Mouse (Mus musculus): ENCODE data around the gene Kank1.
A peak's percentile ranks its signal among the peaks of the same experiment; 100 is the strongest.

The Kank1 gene

DNA sequence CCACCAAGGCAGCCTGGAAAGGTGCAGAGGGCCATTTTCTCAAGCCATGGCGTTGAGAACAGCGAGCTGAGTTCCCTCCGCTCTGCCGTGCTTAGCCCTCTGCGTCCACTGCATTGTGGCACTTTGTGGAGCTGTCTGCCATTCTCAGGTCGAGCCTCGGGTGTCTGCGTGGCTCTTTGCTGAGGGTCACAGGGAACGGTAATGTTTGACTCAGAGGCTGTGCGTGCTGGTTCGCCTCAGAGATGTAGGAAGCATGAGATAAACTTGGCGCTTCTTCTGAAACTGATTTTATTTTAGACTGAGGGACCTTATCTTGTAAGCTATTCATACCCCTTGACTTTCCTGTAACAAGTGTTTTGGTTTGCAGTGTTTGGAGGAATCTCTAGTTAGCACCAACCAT is 72.0 kb downstream of the Kank1 start:
- DNase-seq (ENCODE audit: extremely low spot score, low spot score): no peak

DNA sequence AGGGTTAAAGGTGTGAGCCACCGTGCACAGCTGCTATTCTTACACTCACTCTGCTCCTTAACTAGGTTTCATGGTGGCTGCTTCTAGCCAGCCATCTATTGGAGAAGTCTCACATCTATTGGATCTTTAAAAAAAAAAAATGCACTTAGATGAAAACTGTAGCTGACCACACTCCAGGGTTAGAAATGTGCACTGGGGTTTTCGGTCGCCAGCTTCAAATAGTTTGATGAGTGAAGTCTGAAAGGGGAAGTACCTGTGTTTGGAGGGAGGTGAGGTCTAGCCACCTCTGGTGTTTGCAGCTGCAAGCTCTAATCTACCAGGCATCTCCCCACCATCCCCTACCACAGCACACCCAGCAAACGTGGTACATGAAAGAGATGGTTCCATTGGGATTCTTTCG is 74.2 kb downstream of the Kank1 start:
- no peak for DNase-seq (ENCODE audit: extremely low spot score, low spot score)

DNA sequence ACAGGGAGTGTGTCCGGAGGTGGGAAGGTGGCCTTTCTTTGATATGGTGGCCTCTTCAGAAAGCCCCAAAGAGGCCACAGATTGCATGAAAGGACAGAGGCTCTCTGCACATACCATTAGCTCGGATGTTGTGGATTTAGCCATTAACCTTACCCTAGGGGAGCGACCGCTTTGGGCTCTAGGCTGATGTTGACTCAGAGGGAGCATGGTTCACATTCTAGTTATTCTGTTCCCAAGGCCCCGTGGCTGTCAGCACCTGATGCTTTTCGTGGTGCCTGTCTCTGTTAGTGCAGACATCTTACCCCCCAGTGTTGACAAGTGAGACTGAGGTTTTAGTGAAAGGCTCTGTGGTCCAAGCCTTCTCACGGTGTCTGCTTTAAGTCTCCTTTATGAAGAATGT is 74.9 kb downstream of the Kank1 start:
- DNase-seq (ENCODE audit: extremely low spot score, low spot score): no peak

DNA sequence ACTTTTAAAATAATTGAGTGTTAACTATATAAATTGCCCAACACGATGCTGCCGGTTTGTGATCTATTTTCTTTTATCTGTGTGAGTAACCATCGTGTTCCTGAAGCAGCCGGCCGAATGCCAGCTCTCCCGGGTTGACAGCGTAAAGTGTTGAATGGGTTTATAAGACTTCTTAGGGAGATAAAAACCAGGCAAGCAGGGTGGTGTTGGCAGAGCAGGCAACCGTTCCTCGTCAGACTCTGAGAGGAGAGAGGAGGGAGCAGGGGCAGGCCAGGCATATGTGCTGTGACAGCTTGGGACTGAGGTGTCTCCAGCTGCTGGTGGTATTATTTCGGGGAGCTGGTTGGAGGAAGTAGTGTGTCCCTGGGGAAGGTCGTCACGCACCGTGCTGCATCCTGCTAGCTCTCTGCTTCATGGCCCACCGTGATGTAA is 78.7 kb downstream of the Kank1 start:
- DNase-seq (ENCODE audit: extremely low spot score, low spot score): no peak

DNA sequence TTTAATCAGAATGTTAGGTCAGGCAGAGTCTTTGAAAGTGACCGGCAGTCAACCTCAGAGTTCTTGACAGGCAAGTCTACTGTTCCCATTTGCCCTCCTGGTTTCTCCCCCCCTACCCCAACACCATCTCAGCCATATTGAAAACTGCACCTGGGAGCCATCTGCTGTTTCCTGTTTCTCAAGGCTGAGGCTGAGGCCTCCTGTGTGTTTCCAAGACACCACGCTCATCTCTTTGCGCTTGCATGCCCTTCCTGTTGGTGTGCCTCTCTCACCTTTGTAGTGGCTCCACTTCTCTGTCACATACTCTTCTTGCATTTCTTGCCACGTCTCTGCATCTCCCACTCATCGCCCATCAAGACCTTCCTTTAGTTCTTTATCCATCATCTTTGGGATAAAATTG is 79.2 kb downstream of the Kank1 start:
- no peak for DNase-seq (ENCODE audit: extremely low spot score, low spot score)

DNA sequence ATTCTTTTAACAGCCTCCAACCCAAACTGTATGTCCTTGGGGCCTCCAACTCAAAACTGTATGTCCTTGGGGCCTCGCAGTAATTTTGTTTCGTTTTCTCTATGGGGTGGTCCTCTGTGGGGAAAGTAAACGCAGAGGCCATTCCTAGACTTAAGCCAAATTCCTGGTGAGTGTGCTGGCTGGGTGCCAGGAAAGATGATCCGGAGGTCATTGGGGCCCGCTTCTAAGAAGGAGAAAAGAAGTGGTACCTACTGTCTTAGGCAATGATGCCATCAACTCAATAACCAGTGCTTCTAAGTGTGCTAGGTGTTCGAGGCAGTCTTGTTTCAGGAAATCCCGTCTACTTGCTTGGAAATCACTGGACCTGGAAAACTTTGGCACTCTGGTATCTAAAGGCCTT is 87.5 kb downstream of the Kank1 start:
- DNase-seq (ENCODE audit: extremely low spot score, low spot score): no peak

DNA sequence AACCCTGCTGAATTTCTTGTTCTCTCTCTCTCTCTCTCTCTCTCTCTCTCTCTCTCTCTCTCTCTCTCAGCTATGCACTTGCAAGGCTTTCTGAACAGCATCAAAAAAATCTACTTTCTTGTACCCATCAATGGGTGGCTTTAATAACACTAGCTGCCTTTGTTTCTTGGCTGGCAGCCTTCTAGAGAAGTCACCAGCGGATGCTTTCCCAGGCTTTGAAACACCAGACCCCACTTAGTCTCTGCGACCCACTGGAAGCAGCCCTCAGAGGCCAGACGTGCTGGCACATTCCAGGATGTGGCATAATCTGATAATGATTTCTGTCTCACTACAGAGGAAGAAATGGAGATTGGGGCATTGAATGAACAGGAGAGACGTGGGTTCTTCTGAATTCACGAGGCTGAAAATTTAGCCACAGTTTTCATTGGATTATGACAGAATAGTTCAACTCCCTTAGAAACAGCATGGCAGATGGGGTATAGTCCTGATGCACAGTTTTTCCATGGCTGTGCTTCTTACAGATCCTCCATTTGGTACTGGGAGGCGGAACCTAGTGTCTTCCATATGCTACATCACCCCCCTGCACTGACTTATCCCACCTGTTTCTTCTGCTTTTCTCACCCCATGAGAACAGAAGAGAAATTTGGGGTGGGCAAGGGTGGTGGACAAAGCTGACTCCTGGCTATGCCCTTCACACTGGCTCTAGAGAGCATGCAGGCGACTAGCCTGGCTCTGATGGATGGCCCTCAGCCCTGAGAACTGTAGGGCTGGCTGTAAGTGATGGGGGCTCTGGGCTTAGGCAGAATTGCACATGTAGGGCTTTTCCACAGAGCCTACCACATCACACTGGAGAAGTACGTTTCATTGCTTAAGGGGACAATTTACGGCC is 88.6 kb downstream of the Kank1 start:
- DNase-seq (ENCODE audit: extremely low spot score, low spot score): no peak

DNA sequence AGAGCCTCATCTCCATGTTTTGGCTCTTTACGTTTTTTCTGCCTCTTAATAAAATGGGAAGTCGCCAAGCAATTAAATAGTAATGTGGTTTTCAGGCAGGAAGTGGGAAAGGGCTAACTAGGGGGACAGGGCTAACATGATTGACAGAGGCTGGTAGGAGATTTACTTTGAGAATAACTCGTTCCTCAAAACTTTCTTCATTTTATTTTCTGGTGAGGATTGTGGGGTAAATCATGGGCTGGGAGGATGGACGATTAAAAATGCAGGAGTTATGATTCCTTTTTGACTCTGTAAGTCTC is 89.2 kb downstream of the Kank1 start:
- DNase-seq (ENCODE audit: extremely low spot score, low spot score): no peak

DNA sequence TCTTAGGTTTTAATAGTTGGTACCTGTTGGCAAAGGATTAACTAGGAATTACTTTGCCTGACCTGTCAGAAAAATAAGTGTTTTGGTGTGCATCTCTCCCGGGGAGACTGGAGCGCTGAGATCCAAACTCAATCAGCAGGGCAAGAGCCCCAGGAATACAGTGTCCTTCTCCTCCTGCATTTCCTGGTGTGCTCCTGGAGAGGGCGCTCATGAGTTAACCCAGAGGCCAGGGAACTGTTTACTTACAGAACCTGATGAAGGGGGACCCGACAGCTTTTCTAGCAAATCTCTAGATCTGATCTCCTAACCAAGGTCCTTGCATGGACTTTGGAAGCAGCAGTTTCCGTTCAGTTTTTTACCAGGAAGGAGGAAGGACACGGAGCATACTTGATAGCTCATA is 90.9 kb downstream of the Kank1 start:
- no peak for DNase-seq (ENCODE audit: extremely low spot score, low spot score)

DNA sequence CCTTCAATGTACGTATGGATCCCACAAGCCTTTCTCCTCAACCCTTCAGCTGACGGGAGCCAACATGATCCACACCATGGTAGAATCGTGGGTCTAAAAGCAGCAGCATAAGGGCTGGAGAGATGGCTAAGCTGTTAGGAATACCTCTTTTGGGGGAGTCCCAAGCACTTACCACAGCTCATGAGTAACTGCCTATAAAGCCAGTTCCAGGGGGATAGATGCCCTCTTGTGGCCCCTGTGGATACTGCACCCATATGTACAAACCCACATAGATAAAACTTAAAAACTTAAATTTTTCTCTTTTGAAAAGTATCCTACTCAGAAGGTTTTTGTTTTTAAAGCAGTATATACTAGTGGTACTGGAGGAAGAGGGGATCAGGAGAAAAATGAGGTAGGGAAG is 97.6 kb downstream of the Kank1 start:
- peak; percentile 49 for DNase-seq (ENCODE audit: extremely low spot score, low spot score)

DNA sequence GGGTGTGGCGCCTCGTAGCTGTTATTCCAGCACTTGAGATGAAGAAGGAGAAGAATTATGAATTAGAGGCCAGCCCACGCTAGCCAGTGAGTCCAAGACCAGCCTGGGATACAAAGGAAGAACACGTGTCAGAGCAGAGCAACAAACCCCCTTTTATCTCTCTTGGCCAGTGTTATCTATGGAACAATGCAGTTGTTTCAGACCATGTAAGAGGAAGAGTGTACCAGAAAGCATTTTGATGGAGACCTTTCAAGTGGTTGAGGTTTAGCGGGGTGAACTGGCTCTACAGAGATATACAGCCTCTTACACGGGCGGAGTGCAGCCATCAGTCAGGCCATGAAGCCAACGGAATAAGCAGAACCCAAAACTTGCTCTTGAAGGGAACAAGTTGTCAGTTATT is 100.0 kb downstream of the Kank1 start:
- DNase-seq (ENCODE audit: extremely low spot score, low spot score): no peak

DNA sequence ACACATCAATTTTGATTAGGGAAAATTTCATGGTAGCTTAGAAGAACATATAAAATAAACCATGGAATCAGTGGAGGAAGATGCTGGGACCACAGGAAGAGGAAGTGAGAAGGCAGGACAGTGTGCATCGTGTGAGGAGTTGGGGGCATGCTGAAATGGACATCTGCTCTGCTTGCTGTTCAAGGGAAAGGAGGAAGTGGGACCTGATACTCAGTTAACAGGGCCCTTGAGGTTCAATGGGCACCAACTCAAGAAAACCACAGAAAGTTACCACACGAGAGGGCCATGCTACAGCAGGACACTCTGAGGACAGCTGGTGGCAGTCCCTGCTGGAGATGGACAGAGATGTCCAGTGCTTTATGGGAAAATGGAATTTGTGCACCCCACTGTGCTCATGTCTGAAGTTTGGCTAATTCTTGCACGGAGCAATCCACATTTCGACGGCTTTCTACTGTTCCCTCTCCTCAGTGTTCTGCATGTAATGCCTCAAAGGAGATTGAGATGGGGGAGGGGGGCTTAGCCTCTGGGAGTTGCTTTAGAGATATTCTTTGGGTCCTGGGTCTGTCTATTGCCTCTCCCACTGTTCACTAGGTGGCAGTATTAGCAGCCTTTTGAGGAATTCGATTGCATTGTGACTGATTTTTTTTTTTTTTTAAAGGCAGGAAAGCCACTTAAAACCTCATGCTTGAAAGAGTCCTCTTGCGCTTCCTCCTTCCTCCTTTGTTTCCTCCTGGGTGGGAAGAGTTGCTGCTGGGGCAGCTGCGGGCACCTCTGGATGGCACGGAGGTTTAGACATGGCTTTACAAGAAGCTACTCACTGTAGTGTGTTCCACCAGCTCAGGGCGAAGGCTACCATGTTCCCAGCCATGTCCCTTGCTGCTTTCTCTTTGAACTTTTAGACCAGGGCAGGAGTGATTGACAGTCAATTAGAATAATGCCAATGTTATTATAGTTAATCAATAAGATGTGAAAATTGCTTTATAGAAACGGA is 104.2 kb downstream of the Kank1 start:
- DNase-seq (ENCODE audit: extremely low spot score, low spot score): peak; percentile 31

DNA sequence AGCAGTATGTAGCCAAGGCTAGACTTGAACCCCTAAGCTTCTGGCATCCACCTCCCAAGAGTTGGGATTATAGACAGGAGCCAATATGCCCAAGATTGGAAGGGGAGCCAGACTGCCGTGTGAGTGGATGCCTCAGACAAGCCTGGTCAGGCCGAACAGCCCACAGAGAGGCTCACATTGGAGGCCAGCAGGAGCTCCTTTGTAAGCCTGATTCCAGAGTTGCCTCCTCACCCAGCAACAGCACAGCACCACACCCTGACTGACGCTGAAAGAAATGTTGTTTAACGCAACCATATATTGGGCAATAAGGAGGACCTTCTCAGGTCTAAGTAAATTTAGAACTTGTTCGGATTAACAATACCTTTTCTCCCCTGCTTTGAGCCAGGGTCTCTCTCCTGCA is 105.3 kb downstream of the Kank1 start:
- no peak for DNase-seq (ENCODE audit: extremely low spot score, low spot score)

DNA sequence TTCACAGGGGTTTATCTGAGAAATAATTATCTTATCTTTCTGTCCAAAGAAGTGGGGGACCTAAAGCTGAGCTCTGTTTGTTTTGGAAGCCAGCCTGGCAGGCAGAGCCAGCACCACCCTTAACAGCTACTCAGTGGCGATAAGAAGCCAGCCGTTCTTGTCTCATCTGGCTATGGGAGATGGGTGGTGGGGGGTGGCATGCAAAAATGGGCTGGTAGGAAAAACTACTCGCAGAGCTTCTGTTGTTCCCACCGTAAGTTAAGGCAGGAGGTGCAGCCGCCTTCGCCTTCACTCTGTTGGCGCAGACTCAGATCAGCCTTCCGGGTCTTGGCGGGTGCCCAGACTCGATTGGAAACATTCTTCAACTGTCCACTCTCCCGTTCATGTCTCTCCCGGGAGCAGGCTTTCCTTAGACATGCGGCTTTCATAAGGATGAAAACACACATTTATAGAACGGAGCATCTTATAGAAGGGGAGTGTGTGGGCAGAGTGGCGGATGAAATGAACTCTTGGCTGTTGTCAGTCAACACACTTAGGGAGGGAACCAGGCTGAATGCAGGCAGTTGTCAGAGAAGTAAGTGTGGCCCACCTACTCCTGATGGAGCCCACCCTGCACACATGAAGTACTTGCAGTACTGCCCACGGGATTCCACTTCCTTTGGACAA is 107.0 kb downstream of the Kank1 start:
- DNase-seq (ENCODE audit: extremely low spot score, low spot score): no peak

DNA sequence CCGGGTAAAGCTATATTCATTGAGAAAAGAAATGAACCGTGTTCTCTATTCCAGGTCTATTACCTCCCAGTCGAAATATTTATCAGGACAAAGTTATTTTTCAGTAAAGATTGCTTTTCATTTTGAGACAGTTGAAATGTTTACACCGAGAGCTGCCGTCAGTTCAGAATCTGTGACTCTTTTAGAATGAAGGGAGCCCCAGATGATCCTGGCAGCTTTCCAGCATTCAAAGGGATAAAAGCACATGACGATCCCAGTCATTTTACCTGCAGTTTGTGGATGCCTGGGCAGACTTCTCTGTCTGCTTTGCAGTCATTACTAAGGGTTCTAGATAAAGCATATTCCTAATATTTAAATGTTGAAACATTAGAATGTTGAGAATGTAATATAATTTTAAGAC is 107.6 kb downstream of the Kank1 start:
- no peak for DNase-seq (ENCODE audit: extremely low spot score, low spot score)

DNA sequence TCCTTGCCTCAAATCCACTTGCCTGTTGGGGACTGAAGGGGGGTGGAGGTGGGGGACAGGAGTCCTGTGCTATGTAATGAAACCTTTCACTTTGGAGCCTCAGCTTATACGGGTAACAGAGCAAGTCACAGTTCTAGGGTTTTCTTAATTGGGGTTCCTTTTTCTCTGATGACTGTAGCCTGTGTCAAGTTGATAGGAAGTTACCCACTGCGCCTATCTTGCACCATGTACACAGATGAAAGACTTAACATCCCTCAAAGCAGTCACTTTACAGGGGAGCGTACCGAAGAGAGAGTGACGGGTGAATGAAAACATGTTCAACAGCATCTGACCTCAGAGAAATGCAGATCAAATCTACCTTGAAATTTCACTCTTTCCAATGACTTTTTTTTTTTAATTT is 109.2 kb downstream of the Kank1 start:
- DNase-seq (ENCODE audit: extremely low spot score, low spot score): no peak

DNA sequence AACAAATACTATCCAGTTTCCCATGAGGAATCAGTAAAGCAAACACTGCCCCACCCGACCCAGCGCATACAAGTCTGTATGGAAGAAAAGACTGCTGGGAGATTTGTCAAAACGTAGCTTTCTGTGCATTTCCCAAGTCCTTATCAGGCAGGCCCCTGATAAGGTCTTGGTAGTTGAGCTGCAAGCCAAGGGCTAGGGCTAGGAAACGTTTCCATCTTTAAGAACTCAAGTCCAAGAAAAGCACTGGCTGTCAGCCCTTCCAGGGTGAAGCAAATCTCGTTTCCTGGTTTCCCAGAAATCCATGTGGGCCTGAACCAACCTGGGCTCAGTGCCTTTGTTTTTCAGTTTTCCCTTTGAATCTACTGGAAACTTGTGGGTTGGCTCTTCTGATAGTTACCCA is 110.7 kb downstream of the Kank1 start:
- no peak for DNase-seq (ENCODE audit: extremely low spot score, low spot score)

DNA sequence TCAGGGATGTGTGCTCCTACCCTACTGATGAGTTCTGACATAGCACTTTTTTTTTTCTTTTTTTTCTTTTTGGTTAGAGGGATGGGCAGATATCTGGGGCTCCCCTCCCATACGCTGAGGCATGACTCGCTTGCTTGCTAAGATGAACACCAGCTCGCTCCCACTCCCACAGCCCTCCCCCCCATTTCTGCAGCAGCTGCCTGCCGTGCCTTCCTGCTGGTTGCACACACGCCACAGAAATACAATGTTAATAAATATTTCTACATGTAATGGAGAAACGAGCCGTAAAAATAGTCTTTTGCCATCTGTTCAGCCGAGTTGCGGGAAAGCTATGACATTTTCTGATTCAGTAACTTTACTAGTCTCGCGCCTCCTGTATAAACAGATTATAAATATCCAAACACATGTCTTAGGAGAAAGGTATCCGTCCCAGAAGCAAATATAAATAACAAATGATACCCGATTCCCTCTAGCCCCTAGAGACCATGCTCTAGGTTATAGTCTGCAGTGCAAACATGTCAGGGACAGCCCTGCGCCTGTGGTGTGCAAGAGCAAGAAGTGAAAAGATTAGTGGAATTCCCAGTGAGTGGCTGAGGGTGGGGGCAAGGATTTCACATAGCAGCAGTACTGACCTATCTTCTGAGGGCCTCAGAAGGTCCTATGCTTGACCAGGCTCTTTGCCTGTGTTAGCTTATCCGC is 114.6 kb downstream of the Kank1 start:
- DNase-seq (ENCODE audit: extremely low spot score, low spot score): no peak

DNA sequence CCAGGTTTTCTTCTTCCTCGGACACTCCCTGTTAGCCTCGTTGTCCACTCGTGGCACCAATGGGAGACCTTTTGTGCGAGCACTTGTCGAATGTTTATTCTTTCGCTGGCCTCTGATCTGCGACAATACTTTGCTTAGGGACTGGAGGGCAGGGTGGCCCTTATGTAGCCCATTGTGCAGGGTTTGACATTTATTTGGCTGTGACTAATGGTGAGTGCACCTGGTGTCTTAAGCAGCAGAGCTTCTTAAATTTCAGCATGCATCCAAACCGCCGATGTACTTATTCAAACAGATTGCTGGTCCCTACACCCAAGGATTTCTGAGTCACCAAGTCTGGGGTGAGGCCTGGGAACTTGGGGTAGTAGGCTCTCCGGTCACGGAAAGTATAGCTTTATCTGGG is 120.3 kb downstream of the Kank1 start:
- no peak for DNase-seq (ENCODE audit: extremely low spot score, low spot score)

DNA sequence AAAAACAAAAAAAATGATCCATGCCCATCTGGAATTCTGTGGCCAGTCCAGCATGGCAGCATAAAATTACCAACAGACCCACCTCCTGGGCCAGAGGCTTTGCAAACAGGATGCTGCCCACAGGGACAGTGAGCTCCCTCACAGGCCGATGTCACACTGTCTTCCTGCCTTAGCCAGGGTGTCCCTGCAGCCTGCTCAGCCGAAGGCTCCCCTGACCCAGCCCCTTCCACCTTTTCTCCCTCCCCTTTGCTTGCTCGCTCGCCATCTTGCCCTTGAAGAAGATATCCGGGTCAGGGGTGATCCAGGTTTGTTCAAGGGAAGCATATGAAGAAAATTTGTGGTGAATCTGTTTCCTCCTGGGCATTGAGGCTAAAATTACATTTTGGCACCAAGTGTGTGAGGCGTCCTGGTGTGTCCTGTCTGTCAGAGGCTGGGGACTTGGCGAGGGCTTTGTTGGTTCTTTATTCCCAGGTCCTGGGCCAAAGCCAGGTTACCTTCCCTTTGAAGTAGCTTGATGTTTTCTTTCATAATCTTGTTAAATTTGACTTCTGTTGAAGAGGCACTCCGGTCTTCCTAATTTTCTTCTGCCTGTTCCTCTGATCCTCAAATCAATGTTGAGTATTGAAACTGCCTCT is 121.8 kb downstream of the Kank1 start:
- no peak for DNase-seq (ENCODE audit: extremely low spot score, low spot score)

DNA sequence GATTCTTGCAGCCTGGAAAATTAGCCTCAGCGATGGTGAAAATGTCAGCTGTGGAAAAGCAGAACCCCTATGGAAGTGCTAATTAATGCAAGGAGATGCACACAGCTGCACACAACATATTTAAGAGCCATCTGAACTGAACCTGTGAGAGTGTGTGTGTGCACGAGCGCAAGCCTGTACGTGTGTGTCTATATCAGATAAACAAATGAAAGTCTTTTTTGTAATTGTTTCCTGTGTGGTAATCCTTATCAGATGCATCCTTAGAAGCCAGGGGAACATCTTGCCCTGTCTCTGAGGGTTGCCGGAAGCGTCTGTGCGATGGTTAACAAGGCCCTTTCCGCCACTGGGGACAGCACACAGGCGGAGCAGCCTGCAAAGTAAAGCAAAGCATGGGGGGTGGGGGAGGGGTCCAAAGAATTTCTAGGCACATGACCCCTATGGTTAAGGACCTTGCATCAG is 123.8 kb downstream of the Kank1 start:
- DNase-seq (ENCODE audit: extremely low spot score, low spot score): no peak
